Mouse (Mus musculus) forebrain, embryonic 16.5 days (tissue): ENCODE results near the gene Mrpl4. TPM values are rescaled to one million over a fixed set of nuclear protein-coding genes. Genes with fewer than 3 reads are reported as not detected.
A peak's percentile ranks its signal among the peaks of the same experiment; 100 is the strongest.

Source experiments
- ATAC-seq: fragments of 200-750 bp; cut with Nextera tagmentation; 2 replicates; pipeline ENCODE4 v1.8.0; 2017; ENCODE audit warnings: mild to moderate bottlenecking, moderate library complexity
- H3K27ac ChIP-seq: fragments of 300-500 bp; sonication (generic); 2 replicates; pipeline ENCODE4 v1.5.1; 2014; ENCODE audit warnings: low read length, control low read depth
- H3K27me3 ChIP-seq: fragments of 300-500 bp; sonication (generic); replicated peaks from 2 replicates; pipeline ENCODE4 v1.6.1; 2014; ENCODE audit warnings: low read length; ENCODE audit not compliant: control insufficient read depth, insufficient read depth
- H3K36me3 ChIP-seq: fragments of 300-500 bp; sonication (generic); 2 replicates; pipeline ENCODE4 v1.6.1; 2014; ENCODE audit not compliant: control insufficient read depth, insufficient read depth
- H3K4me1 ChIP-seq: fragments of 300-500 bp; sonication (generic); replicated peaks from 2 replicates; pipeline ENCODE4 v1.6.1; 2014; ENCODE audit warnings: low read length; ENCODE audit not compliant: control insufficient read depth, insufficient read depth
- H3K4me2 ChIP-seq: fragments of 300-500 bp; sonication (generic); 2 replicates; pipeline ENCODE4 v1.6.1; 2014; ENCODE audit warnings: mild to moderate bottlenecking, low read length, control low read depth
- H3K4me3 ChIP-seq: fragments of 300-500 bp; sonication (generic); replicated peaks from 2 replicates; pipeline ENCODE4 v1.5.1; 2014; ENCODE audit warnings: mild to moderate bottlenecking, low read length, control low read depth
- H3K9ac ChIP-seq: fragments of 300-500 bp; sonication (generic); replicated peaks from 2 replicates; pipeline ENCODE4 v1.6.1; 2014; ENCODE audit warnings: low read depth, low read length, control low read depth
- H3K9me3 ChIP-seq: fragments of 300-500 bp; sonication (generic); 2 replicates; pipeline ENCODE4 v1.6.1; 2016; ENCODE audit warnings: low read length; ENCODE audit not compliant: control insufficient read depth
- WGBS: fragments of 180-500 bp; shearing (Covaris S2); extraction: QIAGEN DNeasy Blood & Tissue Kit; methylation state at CpG from one replicate; pipeline ENCODE4 v1.1.7; 2014; 5-methylcytosine and 5-hydroxymethylcytosine counted together
- polyA plus RNA-seq: library from polyadenylated mRNA; unstranded; fragments of >200 nt; fragmentation: Nextera tagmentation; extraction: Ambion mirVana; gene quantifications from 2 replicates; pipeline ENCODE4 v1.2.1, GENCODE M21; 2015

Mrpl4 gene
- polyA plus RNA-seq, 1 experiment from 2014 or later: 113 TPM

DNA sequence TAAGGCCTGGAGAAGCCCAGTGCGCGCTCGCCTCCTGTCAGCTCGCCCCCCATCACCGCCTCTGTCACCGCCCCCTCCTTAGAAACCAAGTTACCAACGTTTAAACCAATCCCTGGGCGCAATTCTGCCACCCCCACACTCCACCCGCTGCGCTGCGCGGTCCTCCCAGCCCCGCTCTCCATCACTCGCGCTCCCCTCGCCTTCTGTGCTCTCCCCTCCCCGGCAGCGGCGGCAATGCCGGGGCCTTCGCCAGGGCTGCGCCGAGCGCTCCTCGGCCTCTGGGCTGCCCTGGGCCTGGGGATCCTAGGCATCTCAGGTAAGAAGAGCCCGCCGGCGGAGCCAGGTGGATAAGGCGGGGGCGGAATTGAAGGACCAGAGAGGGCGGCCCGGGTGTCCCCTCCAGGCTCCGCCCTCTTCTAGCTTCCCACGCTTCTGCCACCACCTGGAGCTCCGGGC, 29.4 kb downstream of the Mrpl4 start, which contains the start of gene Icam5:
TSS of gene Icam5 (plus strand) at position 178 of the 456 bp plus-strand sequence.
- H3K36me3 ChIP-seq: no peaks in the 10 kb centered on the region
- peak; percentile 68 for ATAC-seq
- peak within 1 kb of the TSS; percentile 61 for H3K4me3 ChIP-seq
- peaks cover 75% of the 10 kb centered on the region for H3K27me3 ChIP-seq
- peak within 1 kb of the TSS; percentile 99 for H3K4me2 ChIP-seq
- peak within 1 kb of the TSS; percentile 64 for H3K9ac ChIP-seq
- H3K4me1 ChIP-seq: peaks cover 48% of the 10 kb centered on the region
- H3K9me3 ChIP-seq: no peaks in the 10 kb centered on the region
- no peak within 1 kb of the TSS for H3K27ac ChIP-seq
- under 1% methylated on average over 35 of the region's 35 CpGs for WGBS

DNA sequence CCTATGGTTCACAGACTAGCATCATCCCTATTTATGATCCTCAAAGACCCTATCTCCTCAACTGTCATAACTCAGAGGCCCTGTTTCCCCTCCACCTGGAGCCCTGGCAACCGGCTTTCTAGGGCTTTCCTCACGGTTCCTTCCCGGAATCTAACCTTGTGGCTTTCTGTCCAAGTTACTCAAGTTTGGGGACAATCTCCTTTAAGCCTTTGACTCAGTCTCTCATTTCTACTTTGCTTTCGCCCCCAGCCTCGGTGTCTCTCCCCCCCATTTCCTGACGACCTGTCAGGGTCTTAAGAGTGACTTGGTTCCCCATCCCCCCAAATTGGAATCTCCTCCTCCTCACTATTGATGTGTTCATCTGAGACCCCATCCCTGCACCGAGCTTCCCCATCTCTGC, 30.0 kb downstream of the Mrpl4 start:
- Histone ChIP-seq H3K9me3 (no peaks in the 10 kb centered on the region), H3K9ac (peak overlapping the region; percentile 64; the same call in 1 of the 2 replicates), H3K27ac (no peak overlapping the region), H3K4me2 (peak overlapping the region; percentile 99), H3K27me3 (peaks cover 80% of the 10 kb centered on the region), H3K36me3 (no peaks in the 10 kb centered on the region), H3K4me3 (peak overlapping the region; percentile 61), H3K4me1 (peaks cover 52% of the 10 kb centered on the region)
- 2% methylated on average over 7 of the region's 7 CpGs for WGBS
- no peak for ATAC-seq

DNA sequence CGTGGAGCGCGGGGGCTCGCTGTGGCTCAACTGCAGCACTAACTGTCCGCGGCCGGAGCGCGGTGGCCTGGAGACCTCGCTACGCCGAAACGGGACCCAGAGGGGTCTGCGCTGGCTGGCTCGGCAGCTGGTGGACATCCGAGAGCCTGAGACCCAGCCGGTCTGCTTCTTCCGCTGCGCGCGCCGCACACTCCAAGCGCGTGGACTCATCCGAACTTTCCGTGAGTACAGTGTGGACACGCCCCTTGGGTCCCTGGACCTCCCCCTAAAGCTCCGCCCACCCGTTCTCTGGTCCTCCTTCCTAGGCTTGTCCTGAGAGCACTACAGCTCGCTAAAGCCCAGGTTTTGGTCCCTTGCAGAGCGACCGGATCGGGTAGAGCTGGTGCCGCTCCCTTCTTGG, 30.6 kb downstream of the Mrpl4 start:
- H3K4me1 ChIP-seq: peaks cover 56% of the 10 kb centered on the region
- no peaks in the 10 kb centered on the region for H3K36me3 ChIP-seq
- peak overlapping the region; percentile 99 for H3K4me2 ChIP-seq
- H3K9me3 ChIP-seq: no peaks in the 10 kb centered on the region
- no peak overlapping the region for H3K9ac ChIP-seq
- peaks cover 86% of the 10 kb centered on the region for H3K27me3 ChIP-seq
- H3K4me3 ChIP-seq: peak overlapping the region; percentile 37
- H3K27ac ChIP-seq: no peak overlapping the region
- peak; percentile 16; the same call in 1 of the 2 replicates for ATAC-seq
- WGBS: under 1% methylated on average over 34 of the region's 34 CpGs

DNA sequence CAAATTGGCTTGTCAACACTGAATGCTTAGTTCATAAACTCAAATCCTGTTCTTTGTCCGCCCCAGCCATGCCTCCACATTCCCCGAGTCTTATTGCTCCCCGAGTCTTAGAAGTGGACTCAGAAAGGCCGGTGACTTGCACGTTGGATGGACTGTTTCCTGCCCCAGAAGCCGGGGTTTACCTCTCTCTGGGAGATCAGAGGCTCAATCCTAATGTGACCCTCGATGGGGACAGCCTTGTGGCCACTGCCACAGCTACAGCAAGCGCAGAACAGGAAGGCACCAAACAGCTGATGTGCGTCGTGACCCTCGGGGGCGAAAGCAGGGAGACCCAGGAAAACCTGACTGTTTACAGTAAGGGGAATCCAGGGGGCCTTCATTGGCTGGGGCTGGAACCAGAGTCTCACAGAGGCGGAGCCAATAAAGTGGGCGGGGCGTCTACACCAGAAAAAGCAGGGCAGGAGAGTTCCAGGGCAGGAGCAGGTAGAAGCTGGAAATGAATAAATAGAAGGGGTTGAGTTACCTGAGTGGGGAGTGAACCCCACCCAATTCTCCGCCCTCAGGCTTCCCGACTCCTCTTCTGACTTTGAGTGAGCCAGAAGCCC, 32.0 kb downstream of the Mrpl4 start:
- H3K4me1 ChIP-seq: peaks cover 51% of the 10 kb centered on the region
- no peak for ATAC-seq
- no peaks in the 10 kb centered on the region for H3K9me3 ChIP-seq
- H3K4me2 ChIP-seq: no peak overlapping the region
- no peaks in the 10 kb centered on the region for H3K36me3 ChIP-seq
- H3K4me3 ChIP-seq: no peak overlapping the region
- H3K27ac ChIP-seq: no peak overlapping the region
- no peak overlapping the region for H3K9ac ChIP-seq
- WGBS: 4% methylated on average over 17 of the region's 17 CpGs
- peaks cover 87% of the 10 kb centered on the region for H3K27me3 ChIP-seq

DNA sequence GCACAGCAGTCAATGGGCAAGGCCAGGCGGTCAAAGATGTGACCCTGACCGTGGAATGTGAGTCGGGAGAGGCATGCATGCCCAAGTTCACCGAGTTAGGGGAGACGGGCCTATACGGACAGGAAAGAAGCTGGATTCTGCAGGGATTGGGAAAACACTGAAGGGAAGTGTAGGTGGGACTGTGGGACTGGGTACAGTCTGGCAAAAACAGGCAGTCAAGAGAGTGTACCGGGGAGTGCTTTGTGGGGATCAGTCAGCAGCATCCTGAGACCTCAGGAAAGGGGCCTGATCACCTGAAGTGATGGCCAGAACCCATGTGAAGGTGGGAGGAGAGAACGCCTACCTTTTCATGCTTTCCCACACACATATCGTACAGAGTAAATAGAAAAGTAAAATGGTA, 33.0 kb downstream of the Mrpl4 start:
- H3K36me3 ChIP-seq: no peaks in the 10 kb centered on the region
- no peak overlapping the region for H3K4me2 ChIP-seq

DNA sequence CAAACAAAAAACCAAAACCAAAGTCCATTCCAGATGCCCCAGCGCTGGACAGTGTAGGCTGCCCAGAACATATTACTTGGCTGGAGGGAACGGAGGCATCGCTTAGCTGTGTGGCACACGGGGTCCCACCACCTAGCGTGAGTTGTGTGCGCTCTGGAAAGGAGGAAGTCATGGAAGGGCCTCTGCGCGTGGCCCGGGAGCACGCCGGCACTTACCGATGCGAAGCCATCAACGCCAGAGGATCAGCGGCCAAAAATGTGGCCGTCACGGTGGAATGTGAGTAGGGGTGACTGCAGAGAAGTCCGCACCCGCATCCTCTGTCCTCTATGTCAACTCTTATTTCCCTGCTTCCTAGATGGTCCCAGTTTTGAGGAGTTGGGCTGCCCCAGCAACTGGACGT, 33.6 kb downstream of the Mrpl4 start:
- Histone ChIP-seq H3K36me3 (no peaks in the 10 kb centered on the region), H3K4me3 (no peak overlapping the region), H3K9ac (no peak overlapping the region), H3K27me3 (peaks cover 79% of the 10 kb centered on the region), H3K27ac (no peak overlapping the region), H3K9me3 (no peaks in the 10 kb centered on the region), H3K4me2 (no peak overlapping the region), H3K4me1 (peaks cover 42% of the 10 kb centered on the region)
- no peak for ATAC-seq
- WGBS: 6% methylated on average over 20 of the region's 20 CpGs

More for the DNA sequence above, 33.0 kb downstream of the Mrpl4 start:
- H3K4me3 ChIP-seq: no peak overlapping the region
- WGBS: 13% methylated on average over 9 of the region's 9 CpGs
- H3K9ac ChIP-seq: no peak overlapping the region
- H3K27me3 ChIP-seq: peaks cover 80% of the 10 kb centered on the region
- no peak for ATAC-seq
- H3K4me1 ChIP-seq: peaks cover 45% of the 10 kb centered on the region
- no peak overlapping the region for H3K27ac ChIP-seq
- H3K9me3 ChIP-seq: no peaks in the 10 kb centered on the region

DNA sequence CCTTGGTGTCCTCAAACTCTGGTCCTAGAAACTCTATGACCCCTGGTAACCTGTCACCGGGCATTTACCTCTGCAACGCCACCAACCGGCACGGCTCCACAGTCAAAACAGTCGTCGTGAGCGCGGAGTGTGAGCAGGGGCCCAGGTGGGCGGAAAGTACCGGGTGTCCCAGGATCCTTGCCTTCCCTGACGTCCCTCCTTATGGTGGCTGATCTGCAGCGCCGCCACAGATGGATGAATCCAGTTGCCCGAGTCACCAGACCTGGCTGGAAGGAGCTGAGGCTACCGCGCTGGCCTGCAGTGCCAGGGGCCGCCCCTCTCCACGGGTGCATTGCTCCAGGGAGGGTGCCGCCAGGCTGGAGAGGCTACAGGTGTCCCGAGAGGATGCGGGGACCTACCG, 34.1 kb downstream of the Mrpl4 start:
- 1% methylated on average over 22 of the region's 22 CpGs for WGBS
- no peaks in the 10 kb centered on the region for H3K36me3 ChIP-seq
- peaks cover 39% of the 10 kb centered on the region for H3K4me1 ChIP-seq
- no peak overlapping the region for H3K27ac ChIP-seq
- peaks cover 76% of the 10 kb centered on the region for H3K27me3 ChIP-seq
- peak overlapping the region; percentile 74 for H3K4me2 ChIP-seq
- H3K9ac ChIP-seq: no peak overlapping the region
- no peaks in the 10 kb centered on the region for H3K9me3 ChIP-seq
- no peak for ATAC-seq
- peak overlapping the region; percentile 57 for H3K4me3 ChIP-seq

DNA sequence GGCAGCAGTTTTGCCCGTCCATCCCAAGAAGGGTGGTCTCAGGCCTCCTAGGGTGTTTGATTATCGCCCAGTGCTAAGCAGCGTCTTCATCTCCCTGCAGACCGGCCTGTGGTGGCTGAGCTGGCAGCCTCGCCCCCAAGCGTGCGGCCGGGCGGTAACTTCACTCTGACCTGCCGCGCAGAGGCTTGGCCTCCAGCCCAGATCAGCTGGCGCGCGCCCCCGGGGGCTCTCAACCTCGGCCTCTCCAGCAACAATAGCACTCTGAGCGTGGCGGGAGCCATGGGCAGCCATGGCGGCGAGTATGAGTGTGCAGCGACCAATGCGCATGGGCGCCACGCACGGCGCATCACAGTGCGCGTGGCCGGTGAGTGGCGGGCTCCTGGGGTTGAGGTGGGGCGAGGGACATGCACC, 34.9 kb downstream of the Mrpl4 start:
- Histone ChIP-seq H3K9me3 (no peaks in the 10 kb centered on the region), H3K4me3 (peak overlapping the region; percentile 57), H3K27ac (no peak overlapping the region), H3K4me2 (peak overlapping the region; percentile 74), H3K36me3 (no peaks in the 10 kb centered on the region), H3K27me3 (peaks cover 70% of the 10 kb centered on the region), H3K9ac (peak overlapping the region; percentile 75), H3K4me1 (peaks cover 31% of the 10 kb centered on the region)
- ATAC-seq: peak; percentile 79
- 2% methylated on average over 31 of the region's 31 CpGs for WGBS

DNA sequence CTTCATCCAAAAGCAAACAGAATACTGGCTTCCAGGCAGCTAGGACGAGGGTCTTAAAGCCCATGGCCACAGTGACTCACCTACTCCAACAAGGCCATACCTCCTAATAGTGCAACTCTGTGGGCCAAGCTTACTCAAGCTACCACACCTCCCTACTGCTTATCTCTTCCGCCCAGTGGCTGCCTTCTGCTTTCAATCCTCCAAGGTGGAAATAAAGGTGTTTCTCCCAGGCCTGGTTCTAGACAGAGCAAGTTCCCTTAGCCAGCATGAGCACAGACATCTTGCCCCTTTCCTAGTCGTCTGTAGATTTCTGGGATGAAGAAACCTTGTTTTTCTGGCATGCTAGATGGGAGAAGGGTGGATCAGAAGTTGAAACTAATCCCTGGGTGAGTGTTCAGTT, 37.2 kb downstream of the Mrpl4 start:
- H3K9ac ChIP-seq: no peak overlapping the region
- no peak overlapping the region for H3K4me2 ChIP-seq
- peaks cover 52% of the 10 kb centered on the region for H3K27me3 ChIP-seq
- WGBS: 74% methylated on average over 3 of the region's 3 CpGs
- no peak overlapping the region for H3K27ac ChIP-seq
- H3K4me1 ChIP-seq: peaks cover 19% of the 10 kb centered on the region
- ATAC-seq: no peak
- H3K9me3 ChIP-seq: no peaks in the 10 kb centered on the region
- H3K4me3 ChIP-seq: no peak overlapping the region
- H3K36me3 ChIP-seq: no peaks in the 10 kb centered on the region
